Comparison of ENCODE assay signal across 19 mouse cellular contexts in genomic region chr6:41557468-41557867, GRCm38 (mm10). TPM values are rescaled to one million over a fixed set of nuclear protein-coding genes. Genes with fewer than 3 reads are reported as not detected.
DNase-seq lines count a peak whose midpoint lies in the region; ATAC-seq and TF ChIP-seq lines count a peak whose summit lies in the region.
"Had no signal": no experiment of that assay in that cellular context is flagged by ENCODE, and none has a peak within 500 bp of the region (broad histone marks: within the 10 kb centered on the region; RNA-seq: fewer than 3 reads in every experiment).

No protein-coding gene starts in this region.

- no peak for TF ChIP-seq CTCF in MEL (IDR thresholded peaks at IDR 0.05 in 2 of 3, conservative IDR thresholded peaks at IDR 0.05 in 1 of 3; ENCODE audit: control insufficient read depth in 1 of 3, insufficient read depth in 1 of 3, low read depth in 2 of 3, low read length in 3 of 3, poor library complexity in 1 of 3, severe bottlenecking in 1 of 3)
- no peak for TF ChIP-seq CTCF in liver, postnatal 0 days (IDR thresholded peaks at IDR 0.05; ENCODE audit: low read depth)

- WGBS in liver, postnatal 0 days (ENCODE audit: insufficient replicate concordance): 41% methylated on average over 5 of the region's 5 CpGs
- WGBS in kidney, embryonic 16.5 days: 77% methylated on average over 5 of the region's 5 CpGs
- 84% methylated on average over 5 of the region's 5 CpGs for WGBS in midbrain, embryonic 14.5 days

- H3K36me3 ChIP-seq in MEL (ENCODE audit: control insufficient read depth in 1 of 2, insufficient read depth in 2 of 2, low read length in 2 of 2): no peaks in the 10 kb centered on the region
- no peaks in the 10 kb centered on the region for H3K36me3 ChIP-seq in liver, postnatal 0 days (replicated peaks; ENCODE audit: insufficient read depth, low read length)
- no peaks in the 10 kb centered on the region for H3K36me3 ChIP-seq in kidney, embryonic 16.5 days (ENCODE audit: insufficient read depth, low read length)
- H3K36me3 ChIP-seq in midbrain, embryonic 14.5 days (ENCODE audit: control insufficient read depth, insufficient read depth, low read length): no peaks in the 10 kb centered on the region
- H3K36me3 ChIP-seq: embryonic facial prominence, embryonic 13.5 days had no signal

- TF ChIP-seq RAD21 in MEL (IDR thresholded peaks at IDR 0.05; ENCODE audit: low read depth, low read length): no peak

- no peaks in the 10 kb centered on the region for H3K27me3 ChIP-seq in MEL (ENCODE audit: control insufficient read depth in 1 of 2, insufficient read depth in 2 of 2, low read length in 2 of 2)
- H3K27me3 ChIP-seq in liver, postnatal 0 days (ENCODE audit: insufficient read depth, low read length): no peaks in the 10 kb centered on the region
- H3K27me3 ChIP-seq in kidney, embryonic 16.5 days (ENCODE audit: insufficient read depth, low read length): no peaks in the 10 kb centered on the region
- H3K27me3 ChIP-seq in midbrain, embryonic 14.5 days (ENCODE audit: control insufficient read depth, insufficient read depth, low read length): no peaks in the 10 kb centered on the region
- H3K27me3 ChIP-seq: CH12.LX; embryonic facial prominence, embryonic 13.5 days; forebrain, embryonic 13.5 days had no signal

- H3K4me1 ChIP-seq in MEL (ENCODE audit: control insufficient read depth in 1 of 2, insufficient read depth in 2 of 2, low read length in 2 of 2): no peaks in the 10 kb centered on the region
- H3K4me1 ChIP-seq in liver, postnatal 0 days (ENCODE audit: insufficient read depth): peaks cover 6% of the 10 kb centered on the region; the same call in 1 of the 2 replicates
- H3K4me1 ChIP-seq in kidney, embryonic 16.5 days (ENCODE audit: insufficient read depth, low read length): no peaks in the 10 kb centered on the region
- peaks cover 3% of the 10 kb centered on the region; the same call in 1 of the 2 replicates for H3K4me1 ChIP-seq in midbrain, embryonic 14.5 days (ENCODE audit: control insufficient read depth, insufficient read depth, low read length)
- H3K4me1 ChIP-seq: embryonic facial prominence, embryonic 13.5 days; forebrain, embryonic 13.5 days had no signal

- H3K9ac ChIP-seq in MEL (ENCODE audit: control insufficient read depth, low read depth, low read length, poor library complexity, severe bottlenecking): no peak overlapping the region
- no peak overlapping the region for H3K9ac ChIP-seq in liver, postnatal 0 days (replicated peaks)
- H3K9ac ChIP-seq in kidney, embryonic 16.5 days (replicated peaks; ENCODE audit: low read length): no peak overlapping the region
- no peak overlapping the region for H3K9ac ChIP-seq in midbrain, embryonic 14.5 days (replicated peaks; ENCODE audit: low read length)
- H3K9ac ChIP-seq: embryonic facial prominence, embryonic 13.5 days; forebrain, embryonic 13.5 days had no signal

- no peak overlapping the region for H3K4me2 ChIP-seq in liver, postnatal 0 days (ENCODE audit: low read depth, low read length)
- H3K4me2 ChIP-seq in kidney, embryonic 16.5 days (replicated peaks; ENCODE audit: low read depth, low read length): no peak overlapping the region
- H3K4me2 ChIP-seq in midbrain, embryonic 14.5 days (ENCODE audit: low read length): no peak overlapping the region
- H3K4me2 ChIP-seq: embryonic facial prominence, embryonic 13.5 days; forebrain, embryonic 13.5 days had no signal

- H3K27ac ChIP-seq in MEL (ENCODE audit: control insufficient read depth, low read depth, low read length): no peak overlapping the region
- H3K27ac ChIP-seq in liver, postnatal 0 days (ENCODE audit: low read depth): no peak overlapping the region
- H3K27ac ChIP-seq in kidney, embryonic 16.5 days (ENCODE audit: low read length): no peak overlapping the region
- no peak overlapping the region for H3K27ac ChIP-seq in midbrain, embryonic 14.5 days (replicated peaks; ENCODE audit: low read depth, low read length)
- H3K27ac ChIP-seq: embryonic facial prominence, embryonic 13.5 days; forebrain, embryonic 13.5 days; gastrocnemius, adult 2 months; kidney, postnatal 0 days; macrophage had no signal

- no peaks in the 10 kb centered on the region for H3K79me2 ChIP-seq in MEL (ENCODE audit: control insufficient read depth, insufficient read depth, low read length, poor library complexity)

- peak; percentile 10 for DNase-seq in MEL (ENCODE audit: low read depth, low spot score)
- no peak for DNase-seq in liver, postnatal 0 days
- DNase-seq in thymus, postnatal 0 days (ENCODE audit: low spot score): peak; percentile 76
- DNase-seq in right cerebral cortex, postnatal 36 days (ENCODE audit: low spot score in 2 of 2): no peak
- DNase-seq in heart, adult 8-10 months (ENCODE audit: low spot score): no peak
- DNase-seq in midbrain, embryonic 14.5 days: no peak
- DNase-seq: adrenal gland, postnatal 25 days; cerebellum, postnatal 25 days; gastrocnemius, adult 2 months; heart, postnatal 4 days; lung, adult 18-20 months had no signal

- TF ChIP-seq POLR2A in MEL (IDR thresholded peaks at IDR 0.05; ENCODE audit: control insufficient read depth in 1 of 2, insufficient read depth in 1 of 2, low read depth in 1 of 2, low read length in 2 of 2, poor library complexity in 1 of 2): no peak

- no peak for TF ChIP-seq EP300 in MEL (IDR thresholded peaks at IDR 0.05; ENCODE audit: low read depth in 1 of 2, low read length in 2 of 2)
- TF ChIP-seq EP300 in liver, postnatal 0 days (IDR thresholded peaks at IDR 0.05; ENCODE audit: low read depth): no peak

- no peak overlapping the region for H3K4me3 ChIP-seq in MEL (ENCODE audit: control insufficient read depth in 1 of 2, insufficient read depth in 1 of 2, low read depth in 2 of 2, low read length in 2 of 2)
- no peak overlapping the region for H3K4me3 ChIP-seq in liver, postnatal 0 days (ENCODE audit: low read depth, low read length)
- H3K4me3 ChIP-seq in kidney, embryonic 16.5 days (ENCODE audit: low read length): no peak overlapping the region
- H3K4me3 ChIP-seq in midbrain, embryonic 14.5 days (replicated peaks; ENCODE audit: low read depth, low read length): no peak overlapping the region
- H3K4me3 ChIP-seq: embryonic facial prominence, embryonic 13.5 days; forebrain, embryonic 13.5 days; gastrocnemius, adult 2 months had no signal

- H3K9me3 ChIP-seq in MEL (replicated peaks; ENCODE audit: insufficient read depth, low read length): no peaks in the 10 kb centered on the region
- H3K9me3 ChIP-seq in liver, postnatal 0 days (ENCODE audit: low read length): no peaks in the 10 kb centered on the region
- H3K9me3 ChIP-seq in kidney, embryonic 16.5 days (ENCODE audit: low read length): no peaks in the 10 kb centered on the region
- H3K9me3 ChIP-seq in midbrain, embryonic 14.5 days (ENCODE audit: control insufficient read depth, low read length): no peaks in the 10 kb centered on the region
- H3K9me3 ChIP-seq: embryonic facial prominence, embryonic 13.5 days; forebrain, embryonic 13.5 days had no signal

- peak; percentile 75 for ATAC-seq in erythroblast, adult 5-6 weeks (replicated peaks; ENCODE audit: low FRiP score, poor library complexity, severe bottlenecking)
- 0 out of 2 replicates have a peak, but pooled peaks have one; percentile 31 for ATAC-seq in liver, postnatal 0 days
- ATAC-seq in kidney, embryonic 16.5 days (ENCODE audit: low FRiP score, low TSS enrichment): no peak
- ATAC-seq in midbrain, embryonic 14.5 days (ENCODE audit: low FRiP score, low TSS enrichment): no peak
- ATAC-seq: forebrain, embryonic 13.5 days had no signal

TF ChIP-seq in MEL, 35 proteins besides CTCF, POLR2A, EP300 and RAD21 (continues in another document):
- TF ChIP-seq HCFC1 (IDR thresholded peaks at IDR 0.05; ENCODE audit: low read depth, low read length): no peak
- no peak for TF ChIP-seq SIN3A (IDR thresholded peaks at IDR 0.05; ENCODE audit: low read length)
- no peak for TF ChIP-seq GABPA (IDR thresholded peaks at IDR 0.05; ENCODE audit: low read depth, low read length)
- TF ChIP-seq ZMIZ1 (IDR thresholded peaks at IDR 0.05; ENCODE audit: low read depth, low read length): no peak
- no peak for TF ChIP-seq NELFE (IDR thresholded peaks at IDR 0.05; ENCODE audit: low read depth, low read length)
- TF ChIP-seq TAL1 (IDR thresholded peaks at IDR 0.05; ENCODE audit: low read length): no peak
- TF ChIP-seq MAFK (IDR thresholded peaks at IDR 0.05; ENCODE audit: borderline replicate concordance, low read depth, low read length): no peak
- no peak for TF ChIP-seq BHLHE40 (IDR thresholded peaks at IDR 0.05; ENCODE audit: borderline replicate concordance, low read depth, low read length)
- no peak for TF ChIP-seq MXI1 (IDR thresholded peaks at IDR 0.05; ENCODE audit: low read depth, low read length)
- TF ChIP-seq POLR2AphosphoS5 (IDR thresholded peaks at IDR 0.05; ENCODE audit: borderline replicate concordance, low read depth, low read length): no peak
- TF ChIP-seq KAT2A (conservative IDR thresholded peaks at IDR 0.05; ENCODE audit: low read depth, low read length): no peak

RNA-seq across cellular contexts. Expression of gene Prss2, which starts 35.9 kb away (rescaled TPM):
- not detected in 2 replicates for total RNA-seq in MEL (2012; rRNA removed)
- not detected for polyA plus RNA-seq in MEL (2012; ENCODE audit: insufficient read depth in 1 of 2, insufficient read length in 2 of 2, low read depth in 1 of 2, low replicate concordance in 2 of 2, missing spikeins in 1 of 2)
- total RNA-seq in erythroblast, adult 5-6 weeks (2015; ENCODE audit: low replicate concordance): not detected in 2 replicates
- not detected in 2 replicates for total RNA-seq in erythroblast, adult 5-6 weeks (2017; ENCODE audit: low replicate concordance)
- polyA plus RNA-seq in liver, postnatal 0 days (2015; fragmentation: Nextera tagmentation; extraction: Ambion mirVana): 0.18 and 10.5 TPM in 2 replicates
- polyA plus RNA-seq in thymus, postnatal 0 days (2015; fragmentation: Nextera tagmentation; extraction: Ambion mirVana): 3.6 and 4.7 TPM in 2 replicates
- polyA plus RNA-seq in kidney, embryonic 16.5 days (2015; fragmentation: Nextera tagmentation; extraction: Ambion mirVana): not detected in 2 replicates
- total RNA-seq in heart, adult 8-10 months (2022): not detected
- polyA plus RNA-seq in midbrain, embryonic 14.5 days (2014; fragmentation: Nextera tagmentation; extraction: Ambion mirVana): not detected in 2 replicates
- total RNA-seq: adrenal gland, postnatal 25 days; CH12.LX; gastrocnemius, adult 2 months; heart, postnatal 4 days; left cerebral cortex, postnatal 25 days had no signal
- polyA plus RNA-seq: embryonic facial prominence, embryonic 13.5 days; forebrain, embryonic 13.5 days; kidney, postnatal 0 days; macrophage had no signal

RNA-seq across cellular contexts. Expression of gene Ephb6, which starts 47.8 kb away (rescaled TPM):
- total RNA-seq in MEL (2012; rRNA removed): 0.88 and 1.0 TPM in 2 replicates
- polyA plus RNA-seq in MEL (2012; ENCODE audit: insufficient read depth in 1 of 2, insufficient read length in 2 of 2, low read depth in 1 of 2, low replicate concordance in 2 of 2, missing spikeins in 1 of 2): 1 to 10 TPM in 1 of 2 experiments, not detected in 1; 5.2 TPM
- total RNA-seq in erythroblast, adult 5-6 weeks (2015; ENCODE audit: low replicate concordance): not detected in 2 replicates
- 0.28 TPM in 1 of 2 replicates, not detected in the other for total RNA-seq in erythroblast, adult 5-6 weeks (2017; ENCODE audit: low replicate concordance)
- 0.25 and 0.28 TPM in 2 replicates for polyA plus RNA-seq in liver, postnatal 0 days (2015; fragmentation: Nextera tagmentation; extraction: Ambion mirVana)
- polyA plus RNA-seq in thymus, postnatal 0 days (2015; fragmentation: Nextera tagmentation; extraction: Ambion mirVana): 81.3 and 84.2 TPM in 2 replicates
- 16.2 and 17.6 TPM in 2 replicates for polyA plus RNA-seq in kidney, embryonic 16.5 days (2015; fragmentation: Nextera tagmentation; extraction: Ambion mirVana)
- total RNA-seq in heart, adult 8-10 months (2022): 1 to 10 TPM in 2 of 4 experiments, under 1 TPM in 2; 0.41 to 1.7 (median 1.1) TPM
- 36.3 and 38.5 TPM in 2 replicates for polyA plus RNA-seq in midbrain, embryonic 14.5 days (2014; fragmentation: Nextera tagmentation; extraction: Ambion mirVana)
- total RNA-seq: CH12.LX had no signal

Comparison
In these comparisons a context has a peak if more than half of its experiments do, and no peak if none do; other contexts are left out.
1. DNase-seq: peak in MEL (single experiment) and thymus, postnatal 0 days (single experiment); none in liver, postnatal 0 days (single experiment), right cerebral cortex, postnatal 36 days (0 of 2), heart, adult 8-10 months (single experiment) and midbrain, embryonic 14.5 days (single experiment).
2. ATAC-seq: peak in erythroblast, adult 5-6 weeks (single experiment) and liver, postnatal 0 days (single experiment); none in kidney, embryonic 16.5 days (single experiment) and midbrain, embryonic 14.5 days (single experiment).